Mouse (Mus musculus) left cerebral cortex, postnatal 25 days (tissue): ENCODE results near the gene Ascl2. TPM values are rescaled to one million over a fixed set of nuclear protein-coding genes. Genes with fewer than 3 reads are reported as not detected.

Source experiments
- DNase-seq, 2 experiments: peaks; one replicate each; pipeline ENCODE4 v3.0.0; 2022; ENCODE audit warnings: low spot score in 2 of 2, mixed read lengths in 1 of 2
- intact Hi-C: fragments of 180-260 bp; cut with DNase I; formaldehyde crosslinking; loops from one replicate; pipeline ENCODE4 v1.15.1; 2025
- total RNA-seq, 2 experiments: library from RNA; stranded (reverse); gene quantifications; 2 replicates each; pipeline ENCODE4 v1.2.3; 2021

Ascl2 gene
- total RNA-seq, 2 experiments from 2014 or later: not detected

DNA sequence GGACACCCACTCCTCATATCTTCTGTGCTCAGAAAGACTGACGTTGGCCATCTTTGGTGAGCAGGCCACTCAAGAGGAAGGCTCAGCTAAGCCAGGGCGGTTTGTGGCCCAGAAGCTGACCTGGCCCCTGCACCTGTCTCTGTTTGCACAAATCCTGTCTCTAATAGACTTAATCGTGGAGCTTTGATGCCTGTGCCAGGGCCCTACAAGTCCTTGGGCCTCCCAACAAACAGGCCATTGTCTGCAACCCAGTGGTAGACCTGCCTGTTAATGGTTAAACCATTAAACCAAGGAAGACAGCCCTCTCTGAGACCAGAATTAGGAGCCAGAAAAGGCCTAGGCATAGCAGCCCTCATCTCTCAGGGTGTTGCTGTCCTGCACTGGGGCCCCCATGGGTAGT lies 36.6 kb downstream of the Ascl2 start:
- intact Hi-C loops: no loop called here
- no peak for DNase-seq

DNA sequence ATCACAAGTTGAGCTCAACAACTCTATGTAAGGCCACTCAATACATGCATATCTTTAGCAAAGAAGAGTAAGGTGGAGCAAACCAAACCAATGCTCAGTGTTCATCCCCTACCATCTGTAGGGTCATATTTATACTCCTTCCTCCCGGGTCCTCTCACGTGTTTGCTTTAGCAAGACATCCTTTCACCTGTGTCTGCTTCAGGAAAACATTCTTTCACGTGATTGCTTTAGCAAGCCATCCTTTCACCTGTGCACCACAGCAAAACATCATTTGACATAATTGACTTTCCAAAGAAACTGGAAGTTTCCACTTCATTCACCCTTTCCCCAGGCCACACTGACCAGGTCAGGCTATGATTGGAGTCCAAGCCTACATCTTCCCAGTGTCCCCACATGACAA lies 38.0 kb downstream of the Ascl2 start, which contains the start of gene Th:
Gene Th (minus strand): TSS at position 101 of the 400 bp plus-strand sequence.
- intact Hi-C loops: no loop called here
- no peak for DNase-seq

GRCm38 (mm10) chr7:142929516-142929915 lies 39.5 kb downstream of the Ascl2 start:
- DNase-seq: no peak
- intact Hi-C loops: no loop called here

DNA sequence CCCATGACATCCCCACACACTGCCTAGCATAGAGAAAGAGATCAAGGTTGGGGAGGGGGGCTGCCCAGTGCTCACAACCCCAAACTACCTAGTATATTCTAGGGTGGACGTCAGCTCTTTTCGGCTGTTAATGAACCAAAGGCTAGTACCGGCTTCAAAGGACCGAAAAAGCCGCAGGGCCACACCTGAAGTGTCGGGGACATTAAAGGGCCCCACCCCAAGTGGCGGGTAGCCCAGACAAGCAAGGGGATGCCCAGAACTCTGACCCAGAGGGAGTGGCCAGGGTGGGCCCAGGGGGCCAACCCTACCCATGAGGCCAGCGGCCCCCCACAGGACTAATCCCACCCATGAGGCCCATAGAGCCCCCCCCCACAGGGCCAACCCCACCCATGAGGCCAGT lies 41.8 kb downstream of the Ascl2 start:
- no peak for DNase-seq
- intact Hi-C loops: no loop called here

- DNase-seq: peak; percentile 75 to 77
- intact Hi-C loops: loop anchor here (1.0 kb wide), 1 partner anchor 25 kb away; no protein-coding TSS in a partner anchor
Measured at GRCm38 (mm10) chr7:142918641-142919628, 50.1 kb downstream of the Ascl2 start.

- intact Hi-C loops: no loop called here
- DNase-seq: no peak
Measured at GRCm38 (mm10) chr7:142917659-142918058, 51.4 kb downstream of the Ascl2 start.

Other genes with a start within 250 kb of the Ascl2 start
- not detected for gene Ins2, start 225.9 kb downstream of the Ascl2 start, total RNA-seq
- 1 to 10 TPM; 1.3 to 2.0 TPM for gene Th, start 38.1 kb downstream of the Ascl2 start, total RNA-seq
- gene Tspan32, start 35.8 kb upstream of the Ascl2 start, total RNA-seq: under 1 TPM in 1 of 2 experiments, not detected in 1; 0.23 TPM
- 100 to 1,000 TPM; 407 to 414 TPM for gene Cd81, start 83.5 kb upstream of the Ascl2 start, total RNA-seq
- 10 to 100 TPM; 40.1 to 45.4 TPM for gene Tssc4, start 100.0 kb upstream of the Ascl2 start, total RNA-seq
- not detected for gene Trpm5, start 125.4 kb upstream of the Ascl2 start, total RNA-seq
- 1 to 10 TPM in 1 of 2 experiments, under 1 TPM in 1; 0.53 to 1.4 TPM for gene Kcnq1, start 137.1 kb upstream of the Ascl2 start, total RNA-seq